Mouse (Mus musculus) bone marrow, adult 2 months (tissue): ENCODE measurements at regions not wholly inside any gene's neighbourhood (a gene's known extent, or its start where the extent isn't known, plus 50 kb on each side); places are given as distances from the start of the nearest gene placed in this dataset.

Experiments used
- CTCF ChIP-seq: fragments of 200-500 bp; IDR thresholded peaks from 2 replicates; pipeline ENCODE4 v1.5.1; 2011; ENCODE audit warnings: low read length, control low read depth; ENCODE audit not compliant: control insufficient read depth, insufficient read depth
- POLR2A ChIP-seq: fragments of 200-500 bp; IDR thresholded peaks from 2 replicates; pipeline ENCODE4 v1.6.1; 2011; ENCODE audit warnings: low read depth, mild to moderate bottlenecking, control low read depth, low read length, borderline replicate concordance; ENCODE audit not compliant: control insufficient read depth

DNA sequence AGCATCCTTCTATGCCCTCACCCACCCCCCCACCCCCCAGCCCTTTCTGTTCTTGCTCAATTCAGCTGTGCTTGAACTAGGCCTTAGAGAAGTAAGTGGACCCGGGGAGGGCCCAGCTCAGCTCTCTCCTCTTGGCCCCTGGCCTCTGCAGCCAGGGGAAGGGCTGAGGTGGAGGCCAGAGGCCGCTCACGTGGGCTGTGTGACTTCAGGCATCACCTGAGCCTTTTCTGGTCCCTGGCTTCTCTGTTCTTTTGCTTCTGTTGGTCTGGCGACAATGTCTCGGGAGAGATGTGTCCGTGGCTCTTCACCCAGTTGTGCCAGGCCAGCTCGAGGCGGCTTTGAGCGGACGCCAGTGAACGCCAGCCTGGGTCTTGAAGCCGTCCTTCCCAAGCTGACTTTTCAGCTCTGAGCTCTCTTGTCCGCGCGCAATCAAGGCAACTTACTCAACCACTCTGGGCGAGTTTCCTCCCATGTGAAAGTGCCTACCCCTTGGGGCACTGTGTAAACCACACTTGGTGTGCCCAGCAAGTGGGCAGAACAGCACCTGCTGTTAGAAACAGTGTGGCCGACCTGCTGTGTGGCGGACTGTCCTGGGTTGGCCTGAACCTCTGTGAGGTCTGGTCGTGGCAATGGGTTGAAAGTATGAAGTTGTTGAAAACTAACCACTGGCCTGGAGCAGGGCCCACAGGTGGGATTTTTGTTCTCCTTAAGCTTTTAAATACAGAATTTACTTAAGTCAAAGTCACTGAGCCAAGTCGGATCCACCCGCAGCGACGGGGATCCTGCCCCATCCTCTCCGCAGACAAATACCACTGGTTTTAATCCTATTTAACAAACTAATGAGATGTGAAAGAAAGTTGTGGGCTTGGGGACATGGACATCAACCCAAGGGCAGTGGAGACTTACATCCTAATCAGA lies 86.9 kb upstream of the Tmem189 start:
- TF ChIP-seq CTCF = no peak
- TF ChIP-seq POLR2A = no peak
